Mouse (Mus musculus): ENCODE results near the gene Rgs6. TPM values are rescaled to one million over a fixed set of nuclear protein-coding genes. Genes with fewer than 3 reads are reported as not detected.

Rgs6 gene
- polyA plus RNA-seq, 1 experiment from 2014 or later = 7.4 TPM

DNA sequence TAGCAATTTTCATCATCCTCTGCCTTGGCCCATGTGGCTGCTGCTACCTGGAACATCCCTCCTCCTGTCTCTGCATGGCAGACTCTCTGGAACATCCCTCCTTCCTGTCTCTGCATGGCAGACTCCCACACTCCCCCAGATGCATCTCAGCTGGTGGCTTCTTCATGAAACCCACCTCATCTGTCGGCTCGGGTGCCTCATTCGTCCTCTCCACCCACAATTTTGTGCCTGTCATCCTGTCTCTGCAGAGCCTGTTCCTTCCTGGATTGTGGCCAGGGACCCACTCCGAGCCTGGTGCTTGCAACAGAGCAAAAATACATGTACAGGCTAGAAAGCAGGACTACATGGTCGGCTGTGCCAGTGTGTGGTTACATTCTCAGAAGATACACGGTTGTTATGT, 168.7 kb downstream of the Rgs6 start:
- WGBS = 79% methylated on average over 6 of the region's 6 CpGs
- H3K4me2 ChIP-seq (ENCODE audit: low read depth, low read length) = no peak overlapping the region

DNA sequence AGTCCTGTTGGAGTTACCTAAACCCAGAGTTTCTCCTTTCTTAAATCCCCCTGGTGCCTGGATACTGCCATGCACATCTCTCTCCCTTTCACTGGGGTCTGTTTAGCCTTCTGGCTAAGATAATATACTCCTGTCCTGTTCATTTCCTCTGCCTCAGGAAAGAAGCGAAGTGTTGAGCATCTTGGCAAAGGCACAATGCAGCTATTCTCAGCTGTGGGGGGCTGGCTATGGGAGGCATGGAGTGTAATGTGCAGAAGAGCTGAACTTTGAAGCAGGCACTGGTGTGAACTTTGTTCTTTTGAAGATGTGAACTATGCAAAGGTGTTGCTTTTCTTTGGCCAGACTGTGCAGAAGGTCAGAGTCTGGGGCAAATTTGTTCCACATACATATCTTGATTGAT, 169.3 kb downstream of the Rgs6 start:
- H3K27ac ChIP-seq (ENCODE audit: low read depth, low read length) = no peak overlapping the region
- no peak for ATAC-seq (ENCODE audit: low read depth)
- H3K9ac ChIP-seq (replicated peaks; ENCODE audit: low read depth, low read length) = no peak overlapping the region
- WGBS = 71% methylated on average over 1 of the region's 1 CpGs
- H3K4me1 ChIP-seq (ENCODE audit: control insufficient read depth, insufficient read depth, low read length) = no peaks in the 10 kb centered on the region
- H3K27me3 ChIP-seq (ENCODE audit: control insufficient read depth, insufficient read depth, low read length) = no peaks in the 10 kb centered on the region
- no peaks in the 10 kb centered on the region for H3K9me3 ChIP-seq (ENCODE audit: control insufficient read depth, low read length)
- no peaks in the 10 kb centered on the region for H3K36me3 ChIP-seq (ENCODE audit: control insufficient read depth, insufficient read depth, low read length)
- H3K4me2 ChIP-seq (ENCODE audit: low read depth, low read length) = no peak overlapping the region
- no peak overlapping the region for H3K4me3 ChIP-seq (ENCODE audit: low read depth, low read length)

More for the DNA sequence above, 168.7 kb downstream of the Rgs6 start:
- Histone ChIP-seq H3K36me3 (ENCODE audit: control insufficient read depth, insufficient read depth, low read length) (no peaks in the 10 kb centered on the region), H3K27me3 (ENCODE audit: control insufficient read depth, insufficient read depth, low read length) (no peaks in the 10 kb centered on the region), H3K9me3 (ENCODE audit: control insufficient read depth, low read length) (no peaks in the 10 kb centered on the region), H3K4me1 (ENCODE audit: control insufficient read depth, insufficient read depth, low read length) (no peaks in the 10 kb centered on the region), H3K9ac (replicated peaks; ENCODE audit: low read depth, low read length) (no peak overlapping the region), H3K4me3 (ENCODE audit: low read depth, low read length) (no peak overlapping the region), H3K27ac (ENCODE audit: low read depth, low read length) (no peak overlapping the region)
- ATAC-seq (ENCODE audit: low read depth) = no peak

DNA sequence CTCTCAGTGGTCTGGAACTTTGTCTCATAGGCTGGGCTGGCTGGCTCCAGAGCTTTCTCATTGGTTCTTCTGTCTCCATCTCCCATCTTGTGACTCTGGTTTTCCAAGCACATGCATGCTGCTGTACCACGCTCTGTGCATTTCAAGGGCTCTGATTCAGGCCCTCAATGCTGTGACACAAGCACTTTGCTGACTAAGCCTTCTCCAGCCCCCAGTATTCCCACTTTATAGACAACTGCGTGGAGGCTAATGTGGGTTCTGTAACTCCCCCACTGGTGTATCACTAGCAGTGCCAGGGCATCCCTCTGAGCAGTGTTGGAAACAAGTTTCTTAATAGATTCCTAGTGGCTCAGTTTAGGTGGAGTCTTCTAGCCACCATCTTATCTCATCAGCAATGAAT, 174.0 kb downstream of the Rgs6 start:
- no peak overlapping the region for H3K27ac ChIP-seq (ENCODE audit: low read depth, low read length)
- H3K9me3 ChIP-seq (ENCODE audit: control insufficient read depth, low read length) = no peaks in the 10 kb centered on the region
- WGBS = 87% methylated on average over 2 of the region's 2 CpGs
- no peak for ATAC-seq (ENCODE audit: low read depth)
- no peaks in the 10 kb centered on the region for H3K36me3 ChIP-seq (ENCODE audit: control insufficient read depth, insufficient read depth, low read length)
- H3K27me3 ChIP-seq (ENCODE audit: control insufficient read depth, insufficient read depth, low read length) = no peaks in the 10 kb centered on the region
- H3K4me2 ChIP-seq (ENCODE audit: low read depth, low read length) = no peak overlapping the region
- H3K4me1 ChIP-seq (ENCODE audit: control insufficient read depth, insufficient read depth, low read length) = no peaks in the 10 kb centered on the region
- no peak overlapping the region for H3K4me3 ChIP-seq (ENCODE audit: low read depth, low read length)
- no peak overlapping the region for H3K9ac ChIP-seq (replicated peaks; ENCODE audit: low read depth, low read length)

DNA sequence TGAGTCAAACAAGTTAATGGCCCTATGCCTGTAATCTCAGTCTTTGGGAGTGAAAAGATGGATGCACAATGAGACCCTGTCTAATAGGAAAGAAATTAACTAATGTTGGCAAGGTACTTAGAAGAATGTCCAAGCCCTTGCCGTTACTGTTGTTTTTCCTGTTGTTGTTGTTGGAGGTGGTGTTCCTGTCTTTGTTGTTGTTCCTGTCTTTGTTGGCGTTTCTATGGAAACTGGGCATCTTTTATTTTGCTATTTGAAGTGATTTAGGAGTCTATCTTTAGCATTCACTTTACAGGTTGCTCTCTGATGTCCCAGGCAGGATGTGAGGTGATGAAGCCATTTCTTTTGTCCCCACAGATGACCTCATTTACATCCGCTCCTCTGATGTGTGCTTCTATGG, 180.6 kb downstream of the Rgs6 start:
- ATAC-seq (ENCODE audit: low read depth) = no peak
- H3K9me3 ChIP-seq (ENCODE audit: control insufficient read depth, low read length) = no peaks in the 10 kb centered on the region
- H3K4me3 ChIP-seq (ENCODE audit: low read depth, low read length) = no peak overlapping the region
- no peaks in the 10 kb centered on the region for H3K36me3 ChIP-seq (ENCODE audit: control insufficient read depth, insufficient read depth, low read length)
- H3K27me3 ChIP-seq (ENCODE audit: control insufficient read depth, insufficient read depth, low read length) = no peaks in the 10 kb centered on the region
- H3K27ac ChIP-seq (ENCODE audit: low read depth, low read length) = no peak overlapping the region
- 69% methylated on average over 3 of the region's 3 CpGs for whole genome bisulfite sequencing
- no peak overlapping the region for H3K4me2 ChIP-seq (ENCODE audit: low read depth, low read length)
- H3K4me1 ChIP-seq (ENCODE audit: control insufficient read depth, insufficient read depth, low read length) = no peaks in the 10 kb centered on the region
- H3K9ac ChIP-seq (replicated peaks; ENCODE audit: low read depth, low read length) = no peak overlapping the region

DNA sequence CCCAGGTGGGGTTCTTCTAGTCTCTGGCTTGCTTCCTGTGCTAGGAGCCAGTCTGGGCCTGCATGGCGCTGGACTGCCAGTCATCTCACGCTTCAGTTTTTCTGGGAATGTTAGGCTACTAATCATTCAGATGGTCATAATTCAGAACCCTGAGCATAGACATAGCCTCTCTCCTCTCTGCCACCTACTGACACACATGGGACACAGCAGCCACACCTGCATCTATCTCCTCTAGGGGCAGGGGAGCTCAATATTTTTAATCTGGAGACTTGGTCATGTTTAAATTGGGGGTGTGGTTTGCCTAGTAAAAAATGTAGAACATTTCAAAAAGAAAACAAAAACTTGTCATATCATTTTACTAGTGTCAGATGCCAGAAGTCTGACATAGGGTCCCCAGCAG, 184.1 kb downstream of the Rgs6 start:
- Histone ChIP-seq H3K4me3 (ENCODE audit: low read depth, low read length) (no peak overlapping the region), H3K9me3 (ENCODE audit: control insufficient read depth, low read length) (no peaks in the 10 kb centered on the region), H3K27ac (ENCODE audit: low read depth, low read length) (no peak overlapping the region), H3K9ac (replicated peaks; ENCODE audit: low read depth, low read length) (no peak overlapping the region), H3K4me1 (ENCODE audit: control insufficient read depth, insufficient read depth, low read length) (no peaks in the 10 kb centered on the region), H3K27me3 (ENCODE audit: control insufficient read depth, insufficient read depth, low read length) (no peaks in the 10 kb centered on the region), H3K4me2 (ENCODE audit: low read depth, low read length) (no peak overlapping the region), H3K36me3 (ENCODE audit: control insufficient read depth, insufficient read depth, low read length) (no peaks in the 10 kb centered on the region)
- ATAC-seq (ENCODE audit: low read depth) = no peak
- WGBS = 90% methylated on average over 2 of the region's 2 CpGs

DNA sequence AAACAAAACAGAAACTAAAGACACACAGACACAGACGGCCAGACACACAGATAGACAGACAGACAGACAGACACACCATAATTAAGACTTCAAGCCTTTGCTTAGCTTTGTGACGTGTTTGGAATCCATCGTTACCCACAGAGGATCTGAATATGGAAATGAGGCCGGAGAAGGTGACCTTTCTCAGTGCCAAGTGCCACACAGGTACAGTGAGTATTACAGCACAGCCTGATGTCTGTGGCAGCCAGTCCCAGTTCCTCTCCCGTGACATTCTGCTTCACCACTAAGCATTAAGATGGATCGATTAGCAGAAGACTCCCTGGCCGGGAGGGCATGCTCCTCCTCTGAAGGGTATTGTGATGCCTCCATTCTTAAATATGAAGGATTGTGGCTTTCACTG, 186.5 kb downstream of the Rgs6 start:
- WGBS = 86% methylated on average over 7 of the region's 7 CpGs
- Histone ChIP-seq H3K27ac (ENCODE audit: low read depth, low read length) (no peak overlapping the region), H3K36me3 (ENCODE audit: control insufficient read depth, insufficient read depth, low read length) (no peaks in the 10 kb centered on the region), H3K4me2 (ENCODE audit: low read depth, low read length) (no peak overlapping the region), H3K27me3 (ENCODE audit: control insufficient read depth, insufficient read depth, low read length) (no peaks in the 10 kb centered on the region), H3K4me3 (ENCODE audit: low read depth, low read length) (no peak overlapping the region), H3K9me3 (ENCODE audit: control insufficient read depth, low read length) (no peaks in the 10 kb centered on the region), H3K4me1 (ENCODE audit: control insufficient read depth, insufficient read depth, low read length) (no peaks in the 10 kb centered on the region), H3K9ac (replicated peaks; ENCODE audit: low read depth, low read length) (no peak overlapping the region)
- ATAC-seq (ENCODE audit: low read depth) = no peak

GRCm38 (mm10) chr12:82776686-82777085, 188.6 kb downstream of the Rgs6 start:
- 88% methylated on average over 4 of the region's 4 CpGs for WGBS
- Histone ChIP-seq H3K4me2 (ENCODE audit: low read depth, low read length) (no peak overlapping the region), H3K9me3 (ENCODE audit: control insufficient read depth, low read length) (no peaks in the 10 kb centered on the region), H3K27me3 (ENCODE audit: control insufficient read depth, insufficient read depth, low read length) (no peaks in the 10 kb centered on the region), H3K4me1 (ENCODE audit: control insufficient read depth, insufficient read depth, low read length) (no peaks in the 10 kb centered on the region), H3K9ac (replicated peaks; ENCODE audit: low read depth, low read length) (no peak overlapping the region), H3K27ac (ENCODE audit: low read depth, low read length) (no peak overlapping the region), H3K36me3 (ENCODE audit: control insufficient read depth, insufficient read depth, low read length) (no peaks in the 10 kb centered on the region), H3K4me3 (ENCODE audit: low read depth, low read length) (no peak overlapping the region)
- no peak for ATAC-seq (ENCODE audit: low read depth)

DNA sequence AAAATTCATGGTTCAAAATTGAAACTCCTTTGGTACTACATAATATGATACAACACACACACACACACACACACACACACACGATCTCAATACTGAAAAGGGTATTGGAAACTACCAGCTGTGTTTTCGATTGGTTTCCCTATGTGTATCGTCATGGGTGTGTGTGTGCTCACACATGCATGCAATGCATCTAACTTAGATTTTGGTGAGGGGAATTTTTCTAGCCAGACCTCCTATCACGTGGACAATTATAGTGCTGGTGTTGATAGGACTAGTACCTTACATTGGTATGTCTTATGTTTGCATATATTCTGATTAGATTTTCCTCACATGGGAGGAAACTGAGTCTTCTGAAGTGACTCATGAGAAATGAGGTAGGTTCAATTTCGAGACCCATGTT, 192.8 kb downstream of the Rgs6 start:
- Histone ChIP-seq H3K27me3 (ENCODE audit: control insufficient read depth, insufficient read depth, low read length) (no peaks in the 10 kb centered on the region), H3K4me3 (ENCODE audit: low read depth, low read length) (no peak overlapping the region), H3K4me1 (ENCODE audit: control insufficient read depth, insufficient read depth, low read length) (no peaks in the 10 kb centered on the region), H3K9me3 (ENCODE audit: control insufficient read depth, low read length) (no peaks in the 10 kb centered on the region), H3K36me3 (ENCODE audit: control insufficient read depth, insufficient read depth, low read length) (no peaks in the 10 kb centered on the region), H3K4me2 (ENCODE audit: low read depth, low read length) (no peak overlapping the region), H3K9ac (replicated peaks; ENCODE audit: low read depth, low read length) (no peak overlapping the region), H3K27ac (ENCODE audit: low read depth, low read length) (no peak overlapping the region)
- WGBS = 90% methylated on average over 5 of the region's 5 CpGs
- ATAC-seq (ENCODE audit: low read depth) = no peak

- H3K4me1 ChIP-seq (ENCODE audit: control insufficient read depth, insufficient read depth, low read length) = no peaks in the 10 kb centered on the region
- H3K27me3 ChIP-seq (ENCODE audit: control insufficient read depth, insufficient read depth, low read length) = no peaks in the 10 kb centered on the region
- no peak overlapping the region for H3K4me2 ChIP-seq (ENCODE audit: low read depth, low read length)
- H3K9me3 ChIP-seq (ENCODE audit: control insufficient read depth, low read length) = no peaks in the 10 kb centered on the region
- no peak for ATAC-seq (ENCODE audit: low read depth)
- H3K9ac ChIP-seq (replicated peaks; ENCODE audit: low read depth, low read length) = no peak overlapping the region
- no peaks in the 10 kb centered on the region for H3K36me3 ChIP-seq (ENCODE audit: control insufficient read depth, insufficient read depth, low read length)
- no peak overlapping the region for H3K4me3 ChIP-seq (ENCODE audit: low read depth, low read length)
- 85% methylated on average over 5 of the region's 5 CpGs for WGBS
- H3K27ac ChIP-seq (ENCODE audit: low read depth, low read length) = no peak overlapping the region
Measured at GRCm38 (mm10) chr12:82781414-82781813, 193.3 kb downstream of the Rgs6 start.

- Histone ChIP-seq H3K27me3 (ENCODE audit: control insufficient read depth, insufficient read depth, low read length) (no peaks in the 10 kb centered on the region), H3K36me3 (ENCODE audit: control insufficient read depth, insufficient read depth, low read length) (no peaks in the 10 kb centered on the region), H3K9me3 (ENCODE audit: control insufficient read depth, low read length) (no peaks in the 10 kb centered on the region), H3K27ac (ENCODE audit: low read depth, low read length) (no peak overlapping the region), H3K4me2 (ENCODE audit: low read depth, low read length) (no peak overlapping the region), H3K4me1 (ENCODE audit: control insufficient read depth, insufficient read depth, low read length) (no peaks in the 10 kb centered on the region), H3K4me3 (ENCODE audit: low read depth, low read length) (no peak overlapping the region), H3K9ac (replicated peaks; ENCODE audit: low read depth, low read length) (no peak overlapping the region)
- no peak for ATAC-seq (ENCODE audit: low read depth)
- 88% methylated on average over 3 of the region's 3 CpGs for WGBS
Measured at GRCm38 (mm10) chr12:82792122-82792521, 204.0 kb downstream of the Rgs6 start.

All from neural tube, embryonic 14.5 days (tissue).